Mouse (Mus musculus) embryonic fibroblast, embryonic 13.5 days (primary cell): ENCODE results near the gene Tenm4.

Experiments
- CTCF ChIP-seq: IDR thresholded peaks from 2 replicates; pipeline ENCODE4 v1.5.1; 2011; ENCODE audit warnings: mild to moderate bottlenecking, control low read depth, low read length, moderate library complexity, borderline replicate concordance; ENCODE audit not compliant: insufficient read depth
- POLR2A ChIP-seq: IDR thresholded peaks from 2 replicates; pipeline ENCODE4 v1.6.1; 2011; ENCODE audit warnings: low read depth, mild to moderate bottlenecking, control low read depth, low read length, moderate library complexity

DNA sequence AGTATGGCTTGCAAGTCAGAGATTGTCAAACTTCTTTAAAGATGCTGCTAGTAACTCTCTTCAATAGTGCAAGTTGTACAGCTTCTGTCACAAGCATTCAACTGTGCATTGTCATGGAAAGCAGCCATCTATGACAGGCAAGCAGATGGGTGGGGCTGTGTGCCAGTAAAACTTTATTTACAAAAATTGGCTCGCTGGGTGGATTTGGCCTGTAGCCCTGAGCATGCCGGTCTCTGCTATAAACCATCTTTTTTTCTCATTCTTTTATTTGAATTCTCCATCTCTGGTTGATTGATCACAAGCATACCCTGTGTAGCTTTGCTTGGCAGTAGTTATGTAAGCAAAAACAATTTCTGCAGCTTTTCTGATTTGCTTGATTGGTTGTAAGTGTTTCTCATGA is 119.5 kb downstream of the Tenm4 start:
- TF ChIP-seq POLR2A (no peak), CTCF (no peak)
